Mouse (Mus musculus): ENCODE measurements at regions not wholly inside any gene's neighbourhood (a gene's known extent, or its start where the extent isn't known, plus 50 kb on each side); places are given as distances from the start of the nearest gene placed in this dataset.

- no peak for DNase-seq (ENCODE audit: low spot score)
These were observed 353.2 kb upstream of the Galntl6 start for GRCm38 (mm10) chr8:59265685-59266084.

- DNase-seq (ENCODE audit: low spot score): no peak
These were observed 320.4 kb upstream of the Galntl6 start for GRCm38 (mm10) chr8:59232799-59233198.

- no peak for DNase-seq (ENCODE audit: low spot score)
These were observed 312.2 kb upstream of the Galntl6 start for GRCm38 (mm10) chr8:59224665-59225064.

GRCm38 (mm10) chr8:59174578-59175357, 262.3 kb upstream of the Galntl6 start:
- peak; percentile 4 for DNase-seq (ENCODE audit: low spot score)

- no peak for DNase-seq (ENCODE audit: low spot score)
These were observed 218.3 kb upstream of the Galntl6 start for GRCm38 (mm10) chr8:59130777-59131176.

GRCm38 (mm10) chr8:59113221-59113620, 200.8 kb upstream of the Galntl6 start:
- DNase-seq (ENCODE audit: low spot score): no peak

GRCm38 (mm10) chr8:59091274-59091856, 178.9 kb upstream of the Galntl6 start:
- DNase-seq (ENCODE audit: low spot score): no peak

All from embryo, embryonic 10.5 days (tissue).